Mouse (Mus musculus) myocyte (in vitro differentiated cells): ENCODE results near the gene Ddi2. TPM values are rescaled to one million over a fixed set of nuclear protein-coding genes. Genes with fewer than 3 reads are reported as not detected.

Source experiments
- H3K27me3 ChIP-seq: one replicate; pipeline ENCODE4 v1.6.1; 2011; ENCODE audit not compliant: control insufficient read depth, insufficient read depth, insufficient read length
- H3K36me3 ChIP-seq: one replicate; pipeline ENCODE4 v1.6.1; 2011; ENCODE audit not compliant: control insufficient read depth, insufficient read depth
- H3K4me2 ChIP-seq: one replicate; pipeline ENCODE4 v1.6.1; 2011; ENCODE audit warnings: low read depth, control low read depth
- H3K4me3 ChIP-seq: one replicate; pipeline ENCODE4 v1.5.1; 2011; ENCODE audit warnings: mild to moderate bottlenecking, control low read depth, moderate library complexity
- H3K79me2 ChIP-seq: one replicate; pipeline ENCODE4 v1.6.1; 2011; ENCODE audit not compliant: control insufficient read depth, insufficient read depth
- H3ac ChIP-seq: one replicate; pipeline ENCODE4 v1.6.1; 2011; ENCODE audit not compliant: control insufficient read depth, insufficient read length
- CEBPB ChIP-seq: IDR thresholded peaks from 2 replicates; pipeline ENCODE4 v1.6.1; 2011; ENCODE audit warnings: mild to moderate bottlenecking, moderate library complexity; ENCODE audit not compliant: poor library complexity, insufficient read depth, severe bottlenecking
- E2F4 ChIP-seq: IDR thresholded peaks from one replicate; pipeline ENCODE4 v1.6.1; 2011; ENCODE audit warnings: mild to moderate bottlenecking, control low read depth, moderate library complexity; ENCODE audit not compliant: insufficient read depth
- MAX ChIP-seq: IDR thresholded peaks from one replicate; pipeline ENCODE4 v1.6.1; 2011; ENCODE audit warnings: low read depth, mild to moderate bottlenecking, control low read depth
- MYOD1 ChIP-seq, 3 experiments: IDR thresholded peaks; one replicate each; pipeline ENCODE4 v1.6.1; 2011; ENCODE audit warnings: control low read depth in 2 of 3, low read depth in 2 of 3, mild to moderate bottlenecking in 2 of 3, moderate library complexity in 1 of 3; ENCODE audit not compliant: insufficient read length in 2 of 3, control insufficient read depth in 1 of 3
- MYOG ChIP-seq, 3 experiments: IDR thresholded peaks; one replicate each; pipeline ENCODE4 v1.6.1; 2011; ENCODE audit warnings: control low read depth in 2 of 3, low read depth in 2 of 3, mild to moderate bottlenecking in 2 of 3; ENCODE audit not compliant: insufficient read length in 2 of 3, control insufficient read depth in 1 of 3, insufficient read depth in 1 of 3
- POLR2A ChIP-seq: IDR thresholded peaks from one replicate; pipeline ENCODE4 v1.6.1; 2011; ENCODE audit warnings: low read depth, mild to moderate bottlenecking, control low read depth, moderate library complexity; ENCODE audit not compliant: insufficient read length
- POLR2AphosphoS2 ChIP-seq: IDR thresholded peaks from one replicate; pipeline ENCODE4 v1.6.1; 2011; ENCODE audit warnings: low read depth, control low read depth; ENCODE audit not compliant: insufficient read length
- REST ChIP-seq: IDR thresholded peaks from one replicate; pipeline ENCODE4 v1.6.1; 2011; ENCODE audit warnings: mild to moderate bottlenecking, control low read depth, moderate library complexity; ENCODE audit not compliant: insufficient read depth, insufficient read length
- SRF ChIP-seq: IDR thresholded peaks from one replicate; pipeline ENCODE4 v1.6.1; 2011; ENCODE audit warnings: low read depth; ENCODE audit not compliant: control insufficient read depth, insufficient read length
- TCF12 ChIP-seq: IDR thresholded peaks from one replicate; pipeline ENCODE4 v1.6.1; 2011; ENCODE audit warnings: mild to moderate bottlenecking, control low read depth; ENCODE audit not compliant: poor library complexity, insufficient read depth, severe bottlenecking
- TCF3 ChIP-seq: IDR thresholded peaks from one replicate; pipeline ENCODE4 v1.6.1; 2011; ENCODE audit warnings: low read depth, control low read depth; ENCODE audit not compliant: insufficient read length
- USF1 ChIP-seq: IDR thresholded peaks from one replicate; pipeline ENCODE4 v1.6.1; 2011; ENCODE audit warnings: low read depth, mild to moderate bottlenecking, control low read depth, moderate library complexity
- polyA plus RNA-seq: library from polyadenylated mRNA; unstranded; fragments of >200 nt; fragmentation: generic; extraction: Trizol; gene quantifications from one replicate; pipeline ENCODE4 v1.2.1, GENCODE M21; 2012; ENCODE audit warnings: missing spikeins

Gene Ddi2
- polyA plus RNA-seq, 1 experiment, result 10.6 TPM

GRCm38 (mm10) chr4:141717633-141718032 is 5.6 kb downstream of the Ddi2 start:
- Histone ChIP-seq H3K4me3 (no peak overlapping the region), H3K4me2 (peak overlapping the region; percentile 22), H3K27me3 (no peaks in the 10 kb centered on the region), H3K79me2 (peaks cover 96% of the 10 kb centered on the region), H3ac (no peak overlapping the region), H3K36me3 (peaks cover 10% of the 10 kb centered on the region)
- TF ChIP-seq CEBPB, result peak; percentile 87
- no peak for TF ChIP-seq POLR2A

- H3ac ChIP-seq, result no peak overlapping the region
- peak overlapping the region; percentile 43 for H3K4me2 ChIP-seq
- peaks cover 8% of the 10 kb centered on the region for H3K36me3 ChIP-seq
- no peak overlapping the region for H3K4me3 ChIP-seq
- H3K79me2 ChIP-seq, result peaks cover 71% of the 10 kb centered on the region
- 0 out of 2 replicates have a peak, but pooled peaks have one; percentile 11 for TF ChIP-seq CEBPB
- peak; percentile 17 for TF ChIP-seq POLR2A
- peak in 1 of 3 experiments; percentile 62 for TF ChIP-seq MYOD1 (IDR thresholded peaks at IDR 0.05; ENCODE audit: control insufficient read depth in 1 of 3, insufficient read length in 2 of 3, low read depth in 2 of 3)
- TF ChIP-seq REST, result no peak
- H3K27me3 ChIP-seq, result no peaks in the 10 kb centered on the region
Measured at GRCm38 (mm10) chr4:141715027-141715426, 8.2 kb downstream of the Ddi2 start.

- TF ChIP-seq SRF (no peak), TCF3 (no peak), MYOG (IDR thresholded peaks at IDR 0.05; ENCODE audit: control insufficient read depth in 1 of 3, insufficient read depth in 1 of 3, insufficient read length in 2 of 3, low read depth in 2 of 3) (no peak), POLR2A (no peak)
- H3K36me3 ChIP-seq, result peaks cover 18% of the 10 kb centered on the region
- no peaks in the 10 kb centered on the region for H3K27me3 ChIP-seq
- H3ac ChIP-seq, result no peak overlapping the region
- no peak overlapping the region for H3K4me3 ChIP-seq
- H3K79me2 ChIP-seq, result peaks cover 62% of the 10 kb centered on the region
- H3K4me2 ChIP-seq, result no peak overlapping the region
Measured at GRCm38 (mm10) chr4:141713598-141714142, 9.5 kb downstream of the Ddi2 start.

- Histone ChIP-seq H3ac (no peak overlapping the region), H3K27me3 (no peaks in the 10 kb centered on the region), H3K4me3 (no peak overlapping the region), H3K4me2 (no peak overlapping the region), H3K79me2 (peaks cover 38% of the 10 kb centered on the region), H3K36me3 (peaks cover 37% of the 10 kb centered on the region)
- TF ChIP-seq CEBPB (no peak), POLR2A (no peak), POLR2AphosphoS2 (no peak), MYOD1 (IDR thresholded peaks at IDR 0.05; ENCODE audit: control insufficient read depth in 1 of 3, insufficient read length in 2 of 3, low read depth in 2 of 3) (no peak), SRF (no peak), MAX (no peak), E2F4 (no peak), REST (no peak), TCF3 (no peak), MYOG (IDR thresholded peaks at IDR 0.05; ENCODE audit: control insufficient read depth in 1 of 3, insufficient read depth in 1 of 3, insufficient read length in 2 of 3, low read depth in 2 of 3) (no peak), USF1 (no peak), TCF12 (no peak)
Measured at GRCm38 (mm10) chr4:141711250-141711649, 12.0 kb downstream of the Ddi2 start.

GRCm38 (mm10) chr4:141708971-141709370 is 14.2 kb downstream of the Ddi2 start:
- peaks cover 17% of the 10 kb centered on the region for H3K79me2 ChIP-seq
- H3K36me3 ChIP-seq, result peaks cover 51% of the 10 kb centered on the region
- H3K4me3 ChIP-seq, result no peak overlapping the region
- TF ChIP-seq USF1 (no peak), MYOD1 (IDR thresholded peaks at IDR 0.05; ENCODE audit: control insufficient read depth in 1 of 3, insufficient read length in 2 of 3, low read depth in 2 of 3) (no peak), POLR2AphosphoS2 (no peak), POLR2A (no peak), MAX (no peak), MYOG (IDR thresholded peaks at IDR 0.05; ENCODE audit: control insufficient read depth in 1 of 3, insufficient read depth in 1 of 3, insufficient read length in 2 of 3, low read depth in 2 of 3) (no peak), SRF (no peak), REST (no peak), TCF12 (no peak), E2F4 (no peak), CEBPB (no peak), TCF3 (no peak)
- no peak overlapping the region for H3K4me2 ChIP-seq
- H3K27me3 ChIP-seq, result no peaks in the 10 kb centered on the region
- no peak overlapping the region for H3ac ChIP-seq
